Mouse (Mus musculus): Measurements from ENCODE around the gene Olfr470.
"Not testable (repeated sequence)": the region's sequence is repeated elsewhere in the genome, so short reads cannot be mapped to it uniquely, and the experiment has no call there.

DNA sequence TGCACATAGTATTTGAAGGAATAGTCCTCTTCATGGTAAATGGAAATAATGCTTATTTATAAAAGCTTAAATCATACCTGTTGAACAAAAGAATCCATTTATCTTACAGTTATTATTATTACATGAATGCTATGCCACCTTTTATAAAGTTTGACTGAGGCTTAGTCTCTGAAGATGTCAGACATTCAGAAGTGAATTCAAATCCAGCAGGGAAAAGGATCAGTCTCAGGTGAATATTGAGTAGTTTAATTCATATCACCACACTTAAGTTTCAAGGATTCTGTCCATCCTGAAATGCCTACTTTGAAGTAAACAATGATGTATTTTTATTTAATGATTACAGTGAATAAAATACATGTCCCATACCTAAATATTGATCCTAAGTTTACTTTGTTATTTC lies 21.8 kb downstream of the Olfr470 start, which contains the start of gene Olfr469:
- not testable (repeated sequence) for TF ChIP-seq CTCF (IDR thresholded peaks at IDR 0.05; ENCODE audit: control insufficient read depth, insufficient read depth, insufficient read length); USF1 (IDR thresholded peaks at IDR 0.05; ENCODE audit: low read depth); CEBPB (IDR thresholded peaks at IDR 0.05; ENCODE audit: low read depth)

All from C2C12 (cell line).